Comparison of ENCODE assay signal across 9 mouse cellular contexts in genomic region chr2:158191098-158191497, GRCm38 (mm10). TPM values are rescaled to one million over a fixed set of nuclear protein-coding genes. Genes with fewer than 3 reads are reported as not detected.
A peak's percentile ranks its signal among the peaks of the same experiment; 100 is the strongest.
DNase-seq lines count a peak whose midpoint lies in the region; TF ChIP-seq lines count a peak whose summit lies in the region.
"Had no signal": no experiment of that assay in that cellular context is flagged by ENCODE, and none has a peak within 500 bp of the region (broad histone marks: within the 10 kb centered on the region; RNA-seq: fewer than 3 reads in every experiment).

No protein-coding gene starts in this region.

- WGBS in lung, adult 2 months, result 40% methylated on average over 7 of the region's 7 CpGs

- no peaks in the 10 kb centered on the region for H3K36me3 ChIP-seq in testis, adult 2 months (ENCODE audit: control insufficient read depth, insufficient read depth, low read length)
- H3K36me3 ChIP-seq: G1E had no signal

- H3K4me3 ChIP-seq in lung, adult 2 months (replicated peaks; ENCODE audit: extremely low read depth, low read depth, low read length), result no peak overlapping the region
- no peak overlapping the region for H3K4me3 ChIP-seq in testis, adult 2 months (ENCODE audit: control insufficient read depth, low read depth, low read length)

- no peak for TF ChIP-seq CTCF in lung, adult 2 months (IDR thresholded peaks at IDR 0.05; ENCODE audit: insufficient read depth, low read length)
- no peak for TF ChIP-seq CTCF in testis, adult 2 months (IDR thresholded peaks at IDR 0.05; ENCODE audit: control insufficient read depth, insufficient read depth, insufficient replicate concordance, low read depth, low read length)

- H3K27me3 ChIP-seq in testis, adult 2 months (ENCODE audit: control insufficient read depth, insufficient read depth, low read length), result no peaks in the 10 kb centered on the region

- TF ChIP-seq POLR2A in lung, adult 2 months (IDR thresholded peaks at IDR 0.05; ENCODE audit: borderline replicate concordance, extremely low read depth, low read depth, low read length), result no peak
- TF ChIP-seq POLR2A in testis, adult 2 months (IDR thresholded peaks at IDR 0.05; ENCODE audit: control insufficient read depth, low read depth, low read length), result no peak

- H3K4me1 ChIP-seq in lung, adult 2 months (ENCODE audit: control insufficient read depth, insufficient read depth, low read length), result peaks cover 6% of the 10 kb centered on the region
- H3K4me1 ChIP-seq in testis, adult 2 months (ENCODE audit: control insufficient read depth, insufficient read depth, low read length), result peaks cover 2% of the 10 kb centered on the region

- DNase-seq in lung, adult 18-20 months, result peak; percentile 71 to 78
- DNase-seq in lung, adult 2 months, result no peak
- peak; percentile 76 for DNase-seq in heart, adult 8-10 months (ENCODE audit: low spot score)
- peak; percentile 35 to 77 for DNase-seq in kidney, postnatal 25 days
- DNase-seq in cerebellum, adult 9-10 months, result no peak
- no peak for DNase-seq in frontal cortex, postnatal 25 days (ENCODE audit: low spot score in 2 of 2)

- H3K27ac ChIP-seq in testis, adult 2 months (ENCODE audit: control insufficient read depth, insufficient read depth, low read depth, low read length), result peak overlapping the region; percentile 34
- H3K27ac ChIP-seq: hindbrain, postnatal 0 days had no signal

RNA-seq across cellular contexts. Expression of gene D630003M21Rik, which starts 37.9 kb away (rescaled TPM):
- 1.9 and 2.0 TPM in 2 replicates for polyA plus RNA-seq in lung, adult 2 months (2012; rRNA removed)
- 1 to 10 TPM; 4.7 to 6.3 (median 5.5) TPM for total RNA-seq in heart, adult 8-10 months (2022)
- polyA plus RNA-seq in testis, adult 2 months (2012; rRNA removed), result 2.8 and 3.7 TPM in 2 replicates
- polyA plus RNA-seq: G1E had no signal

RNA-seq across cellular contexts. Expression of gene Tgm2, which starts 44.9 kb away (rescaled TPM):
- 285 and 297 TPM in 2 replicates for polyA plus RNA-seq in lung, adult 2 months (2012; rRNA removed)
- 100 to 1,000 TPM; 211 to 296 (median 238) TPM for total RNA-seq in heart, adult 8-10 months (2022)
- 9.5 and 10.0 TPM in 2 replicates for polyA plus RNA-seq in testis, adult 2 months (2012; rRNA removed)

Comparison
In these comparisons a context has a peak if more than half of its experiments do, and no peak if none do; other contexts are left out.
1. DNase-seq: peak in lung, adult 18-20 months (2 of 2), heart, adult 8-10 months (single experiment) and kidney, postnatal 25 days (2 of 2); none in lung, adult 2 months (single experiment), cerebellum, adult 9-10 months (single experiment) and frontal cortex, postnatal 25 days (0 of 2).
2. RNA of gene Tgm2, which starts 44.9 kb away (polyA plus RNA-seq): 285 to 297 TPM in lung, adult 2 months; 9.5 to 10.0 TPM in testis, adult 2 months; every median in the first group is over 10 times any median in the second.